Mouse (Mus musculus) stomach, postnatal 0 days (tissue): ENCODE results near the gene Polg2.

ENCODE experiments used
- CTCF ChIP-seq: IDR thresholded peaks from 2 replicates; pipeline ENCODE4 v1.5.1; 2016; ENCODE audit warnings: antibody characterized with exemption, low read depth, mild to moderate bottlenecking, moderate library complexity
- EP300 ChIP-seq: optimal IDR thresholded peaks from 2 replicates; pipeline ENCODE3; 2016; ENCODE audit warnings: antibody characterized with exemption

DNA sequence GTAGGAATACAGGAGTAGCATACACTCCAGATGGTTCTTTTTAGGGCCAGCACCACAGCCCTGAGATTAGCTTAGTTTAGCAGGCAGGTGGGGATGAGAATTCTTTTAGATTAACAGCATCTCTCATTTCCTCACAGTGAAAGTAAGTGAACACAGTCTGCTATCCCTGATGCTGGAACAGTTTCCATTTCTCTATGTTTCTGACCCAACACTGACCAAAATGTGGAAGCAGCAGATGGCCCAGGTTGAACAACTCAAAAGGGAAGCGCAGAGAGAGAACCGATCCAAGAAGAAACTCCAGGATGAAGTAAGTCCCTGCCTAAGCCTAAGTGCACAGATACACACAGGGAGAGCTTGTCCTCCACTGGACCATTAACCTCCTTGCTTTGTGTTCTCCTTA is 36.0 kb upstream of the Polg2 start:
- TF ChIP-seq CTCF (no peak), EP300 (no peak)
